Mouse (Mus musculus) ZHBTc4 (cell line): ENCODE data around the gene Ubc.
A peak's percentile ranks its signal among the peaks of the same experiment; 100 is the strongest.

Source experiments
- DNase-seq: peaks from one replicate; pipeline ENCODE4 v3.0.0-alpha.2; 2011; ENCODE audit warnings: low read depth, low spot score

Gene Ubc

GRCm38 (mm10) chr5:125348487-125348886, 41.5 kb downstream of the Ubc start:
- DNase-seq: peak; percentile 82

- no peak for DNase-seq
Observed at GRCm38 (mm10) chr5:125348067-125348466, 41.9 kb downstream of the Ubc start.

- no peak for DNase-seq
Observed at GRCm38 (mm10) chr5:125344296-125344695, 45.7 kb downstream of the Ubc start.

- no peak for DNase-seq
Observed at GRCm38 (mm10) chr5:125341459-125342090, 48.4 kb downstream of the Ubc start.

GRCm38 (mm10) chr5:125340547-125341262, 49.3 kb downstream of the Ubc start, which contains the start of gene Scarb1:
Scarb1 (minus strand) TSS chr5:125341094.
- DNase-seq: peak; percentile 91

GRCm38 (mm10) chr5:125339851-125340531, 50.0 kb downstream of the Ubc start:
- DNase-seq: peak; percentile 72

GRCm38 (mm10) chr5:125339108-125339751, 50.8 kb downstream of the Ubc start:
- peak; percentile 79 for DNase-seq

- no peak for DNase-seq
Observed at GRCm38 (mm10) chr5:125337526-125337925, 52.5 kb downstream of the Ubc start.

GRCm38 (mm10) chr5:125337012-125337411, 53.0 kb downstream of the Ubc start:
- DNase-seq: no peak
